9 mouse cellular contexts compared by ENCODE assay signal in genomic region chr3:101670561-101671001, GRCm38 (mm10).
DNase-seq lines count a peak whose midpoint lies in the region; ATAC-seq and TF ChIP-seq lines count a peak whose summit lies in the region.
"Had no signal": no experiment of that assay in that cellular context is flagged by ENCODE, and none has a peak within 500 bp of the region (broad histone marks: within the 10 kb centered on the region; RNA-seq: fewer than 3 reads in every experiment).

No protein-coding gene starts in this region.

- H3K27ac ChIP-seq in lung, postnatal 0 days (ENCODE audit: low read length) = peak overlapping the region; percentile 44; the same call in 1 of the 2 replicates

- peak; percentile 82 for TF ChIP-seq EP300 in lung, postnatal 0 days (IDR thresholded peaks at IDR 0.05)

- no peaks in the 10 kb centered on the region for H3K9me3 ChIP-seq in lung, postnatal 0 days (ENCODE audit: low read length)

- no peak overlapping the region for H3K4me3 ChIP-seq in lung, postnatal 0 days (ENCODE audit: low read depth, low read length)

- TF ChIP-seq CTCF in lung, postnatal 0 days (IDR thresholded peaks at IDR 0.05) = no peak

- H3K36me3 ChIP-seq in lung, postnatal 0 days (ENCODE audit: insufficient read depth, low read length) = no peaks in the 10 kb centered on the region

- DNase-seq in cerebellum, adult 18-20 months = peak; percentile 34 to 47
- no peak for DNase-seq in cerebellum, adult 9-10 months
- DNase-seq in urinary bladder, postnatal 14 days (ENCODE audit: low spot score) = peak; percentile 57
- no peak for DNase-seq in urinary bladder, postnatal 25 days (ENCODE audit: low spot score)
- peak; percentile 92 for DNase-seq in lung, postnatal 0 days (ENCODE audit: low spot score)
- no peak for DNase-seq in urinary bladder, postnatal 10 days (ENCODE audit: low spot score)

- H3K9ac ChIP-seq in lung, postnatal 0 days (replicated peaks; ENCODE audit: low read depth) = no peak overlapping the region

- ATAC-seq in lung, postnatal 0 days = peak; percentile 77
- ATAC-seq in erythroid progenitor cell, adult 5-6 weeks (replicated peaks; ENCODE audit: low FRiP score, poor library complexity, severe bottlenecking) = no peak
- no peak for ATAC-seq in frontal cortex, adult (ENCODE audit: low TSS enrichment)
- ATAC-seq: inflammation-experienced regulatory T-cells, adult 6 months had no signal

- H3K4me2 ChIP-seq in lung, postnatal 0 days (replicated peaks; ENCODE audit: low read depth, low read length) = no peak overlapping the region

- peaks cover 5% of the 10 kb centered on the region for H3K4me1 ChIP-seq in lung, postnatal 0 days (ENCODE audit: insufficient read depth, low read depth, low read length)

- 23% methylated on average over 8 of the region's 8 CpGs for WGBS in lung, postnatal 0 days

- no peaks in the 10 kb centered on the region for H3K27me3 ChIP-seq in lung, postnatal 0 days (replicated peaks; ENCODE audit: insufficient read depth, low read length)

Comparison
In these comparisons a context has a peak if more than half of its experiments do, and no peak if none do; other contexts are left out.
1. DNase-seq: peak in cerebellum, adult 18-20 months (2 of 2), urinary bladder, postnatal 14 days (single experiment) and lung, postnatal 0 days (single experiment); none in cerebellum, adult 9-10 months (single experiment), urinary bladder, postnatal 25 days (single experiment) and urinary bladder, postnatal 10 days (single experiment).